Mouse (Mus musculus) E14TG2a.4 (cell line): ENCODE results near the gene Wdr81.

Source experiments
- CTCF ChIP-seq: conservative IDR thresholded peaks from 2 replicates; pipeline ENCODE4 v1.5.1; 2014; ENCODE audit warnings: low read length
- NANOG ChIP-seq: IDR thresholded peaks from 2 replicates; pipeline ENCODE4 v1.6.1; 2014; ENCODE audit warnings: borderline replicate concordance, low read length, mixed read lengths
- POU5F1 ChIP-seq: IDR thresholded peaks from 2 replicates; pipeline ENCODE4 v1.6.1; 2014; ENCODE audit warnings: low read length, borderline replicate concordance

- TF ChIP-seq CTCF (no peak), NANOG (no peak), POU5F1 (no peak)
These were observed 18.1 kb upstream of the Wdr81 start for GRCm38 (mm10) chr11:75472469-75473081.
